Mouse (Mus musculus) neural tube, embryonic 11.5 days (tissue): ENCODE data around the gene Cdh26. TPM values are rescaled to one million over a fixed set of nuclear protein-coding genes. Genes with fewer than 3 reads are reported as not detected.

Experiments
- ATAC-seq: fragments of 200-750 bp; cut with Nextera tagmentation; 2 replicates; pipeline ENCODE4 v1.8.0; 2017; ENCODE audit warnings: moderate number of reproducible peaks, mild to moderate bottlenecking, moderate TSS enrichment, moderate library complexity; ENCODE audit not compliant: insufficient read depth, low FRiP score, low TSS enrichment
- DNase-seq: peaks from one replicate; pipeline ENCODE4 v3.0.0-alpha.2; 2015; ENCODE audit warnings: low spot score
- H3K27ac ChIP-seq: fragments of 300-500 bp; sonication (generic); 2 replicates; pipeline ENCODE4 v1.5.1; 2014; ENCODE audit warnings: low read depth, mild to moderate bottlenecking, low read length
- H3K27me3 ChIP-seq: fragments of 300-500 bp; sonication (generic); 2 replicates; pipeline ENCODE4 v1.6.1; 2014; ENCODE audit warnings: mild to moderate bottlenecking, low read length, mixed read lengths; ENCODE audit not compliant: control insufficient read depth, insufficient read depth
- H3K36me3 ChIP-seq: fragments of 300-500 bp; sonication (generic); 2 replicates; pipeline ENCODE4 v1.6.1; 2014; ENCODE audit warnings: mild to moderate bottlenecking, low read length, moderate library complexity, mixed read lengths; ENCODE audit not compliant: control insufficient read depth, insufficient read depth
- H3K4me1 ChIP-seq: fragments of 300-500 bp; sonication (generic); 2 replicates; pipeline ENCODE4 v1.6.1; 2014; ENCODE audit warnings: low read length, mixed read lengths; ENCODE audit not compliant: control insufficient read depth, insufficient read depth
- H3K4me2 ChIP-seq: fragments of 300-500 bp; sonication (generic); 2 replicates; pipeline ENCODE4 v1.6.1; 2014; ENCODE audit warnings: low read depth, mild to moderate bottlenecking, moderate library complexity
- H3K4me3 ChIP-seq: fragments of 300-500 bp; sonication (generic); 2 replicates; pipeline ENCODE4 v1.5.1; 2014; ENCODE audit warnings: low read depth, low read length
- H3K9ac ChIP-seq: fragments of 300-500 bp; sonication (generic); 2 replicates; pipeline ENCODE4 v1.6.1; 2014; ENCODE audit warnings: mild to moderate bottlenecking, low read length
- H3K9me3 ChIP-seq: fragments of 300-500 bp; sonication (generic); 2 replicates; pipeline ENCODE4 v1.6.1; 2016; ENCODE audit warnings: low read length; ENCODE audit not compliant: control insufficient read depth
- WGBS: fragments of 180-500 bp; shearing (Covaris S2); extraction: QIAGEN DNeasy Blood & Tissue Kit; methylation state at CpG from one replicate; pipeline ENCODE4 v1.1.7; 2014; 5-methylcytosine and 5-hydroxymethylcytosine counted together
- polyA plus RNA-seq: library from polyadenylated mRNA; unstranded; fragments of >200 nt; fragmentation: Nextera tagmentation; extraction: Ambion mirVana; gene quantifications from 2 replicates; pipeline ENCODE4 v1.2.1, GENCODE M21; 2014

The Cdh26 gene
- polyA plus RNA-seq, 1 experiment from 2014 or later, result 0.15 TPM

DNA sequence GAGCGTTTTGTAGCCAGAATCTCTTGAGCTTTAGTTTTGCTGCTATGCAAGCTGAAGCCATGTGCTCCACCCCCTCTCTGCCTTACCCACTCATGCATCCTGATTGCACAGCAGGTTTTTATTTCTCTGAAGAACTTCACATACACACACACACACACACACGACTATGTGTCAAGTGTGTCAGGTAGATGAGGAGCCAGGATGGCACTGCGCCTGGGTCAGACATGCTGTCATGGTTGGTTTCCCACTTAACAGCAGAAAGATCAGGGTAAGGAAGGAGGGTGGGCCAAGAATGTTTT, 15.2 kb upstream of the Cdh26 start:
- Histone ChIP-seq H3K27ac (no peak overlapping the region), H3K9ac (no peak overlapping the region; the same call in 1 of the 2 replicates), H3K4me2 (peak overlapping the region; percentile 60), H3K9me3 (no peaks in the 10 kb centered on the region), H3K36me3 (no peaks in the 10 kb centered on the region), H3K27me3 (peaks cover 12% of the 10 kb centered on the region), H3K4me1 (peaks cover 11% of the 10 kb centered on the region), H3K4me3 (peak overlapping the region; percentile 69)
- no peak for DNase-seq
- whole genome bisulfite sequencing, result 24% methylated on average over 3 of the region's 3 CpGs
- no peak for ATAC-seq

DNA sequence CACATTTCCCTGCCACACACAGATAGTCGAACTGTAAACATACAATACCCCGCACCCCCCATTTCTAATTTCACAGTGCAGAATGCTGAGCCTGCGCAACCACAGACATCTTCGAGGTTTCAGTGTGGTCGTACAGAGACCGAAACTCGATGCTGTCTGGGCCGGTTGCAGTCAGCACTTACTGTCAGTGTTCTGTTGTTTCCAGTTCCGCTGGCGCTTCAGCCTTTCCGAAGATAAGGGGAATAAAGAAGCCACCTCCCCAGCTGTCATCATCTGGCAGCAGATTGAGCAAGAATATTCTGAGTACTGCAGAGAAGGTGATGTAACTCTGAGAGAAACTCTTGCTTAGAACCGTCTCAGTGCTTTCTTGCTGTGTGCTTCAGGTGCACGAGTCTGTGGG, 13.9 kb upstream of the Cdh26 start:
- Histone ChIP-seq H3K36me3 (no peaks in the 10 kb centered on the region), H3K4me3 (no peak overlapping the region), H3K4me1 (peaks cover 11% of the 10 kb centered on the region), H3K27ac (no peak overlapping the region), H3K4me2 (no peak overlapping the region), H3K9me3 (no peaks in the 10 kb centered on the region), H3K27me3 (peaks cover 12% of the 10 kb centered on the region), H3K9ac (no peak overlapping the region)
- WGBS, result 80% methylated on average over 13 of the region's 13 CpGs
- ATAC-seq, result no peak
- DNase-seq, result no peak

DNA sequence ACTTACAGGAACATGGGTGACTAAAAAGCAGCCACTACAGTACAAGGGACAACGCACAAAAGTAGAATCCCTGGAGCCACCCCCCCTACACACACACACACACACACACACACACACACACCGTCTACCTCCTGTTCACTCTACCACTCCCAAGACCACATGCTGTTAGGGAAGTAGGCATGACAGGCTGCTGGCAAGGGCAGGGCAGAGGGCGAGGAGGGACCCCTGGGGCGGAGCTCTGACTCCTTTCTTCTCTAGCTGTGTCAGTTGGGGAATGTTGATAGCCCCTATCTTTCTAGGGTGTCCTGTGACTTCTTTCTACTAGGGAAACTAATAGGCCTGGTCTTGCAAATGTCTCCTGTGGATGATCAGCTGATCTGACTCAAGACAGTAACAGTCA, 13.4 kb upstream of the Cdh26 start:
- ATAC-seq (no peak), DNase-seq (no peak)
- H3K27me3 ChIP-seq, result peaks cover 12% of the 10 kb centered on the region
- H3K4me3 ChIP-seq, result no peak overlapping the region
- 60% methylated on average over 4 of the region's 4 CpGs for WGBS
- H3K27ac ChIP-seq, result no peak overlapping the region
- H3K4me2 ChIP-seq, result no peak overlapping the region
- H3K9me3 ChIP-seq, result no peaks in the 10 kb centered on the region
- H3K36me3 ChIP-seq, result no peaks in the 10 kb centered on the region
- H3K4me1 ChIP-seq, result peaks cover 11% of the 10 kb centered on the region
- H3K9ac ChIP-seq, result no peak overlapping the region

DNA sequence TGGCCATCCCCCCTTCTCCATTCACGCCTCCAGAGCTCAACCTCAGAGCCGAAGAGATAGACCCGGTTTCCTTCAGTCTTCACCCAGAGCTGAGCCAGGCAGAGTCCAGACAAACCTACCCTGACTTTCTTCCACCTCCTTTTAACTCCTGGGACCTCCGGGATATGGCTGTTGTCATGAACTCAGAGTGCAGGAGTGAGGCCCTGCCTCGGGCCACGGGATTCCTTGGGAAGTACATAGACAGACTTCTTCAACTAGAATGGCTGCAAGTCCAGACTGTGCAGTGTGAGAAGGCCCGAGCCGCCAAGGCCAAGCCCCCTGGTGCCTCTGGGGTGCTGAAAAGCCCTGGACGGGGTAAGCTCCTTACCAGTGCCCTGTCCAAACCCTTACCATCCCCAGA, 9.8 kb upstream of the Cdh26 start:
- Histone ChIP-seq H3K4me3 (no peak overlapping the region), H3K9me3 (no peaks in the 10 kb centered on the region), H3K4me2 (no peak overlapping the region), H3K4me1 (no peaks in the 10 kb centered on the region), H3K27me3 (no peaks in the 10 kb centered on the region), H3K36me3 (no peaks in the 10 kb centered on the region), H3K27ac (no peak overlapping the region), H3K9ac (no peak overlapping the region)
- ATAC-seq, result no peak
- no peak for DNase-seq
- WGBS, result 75% methylated on average over 9 of the region's 9 CpGs

DNA sequence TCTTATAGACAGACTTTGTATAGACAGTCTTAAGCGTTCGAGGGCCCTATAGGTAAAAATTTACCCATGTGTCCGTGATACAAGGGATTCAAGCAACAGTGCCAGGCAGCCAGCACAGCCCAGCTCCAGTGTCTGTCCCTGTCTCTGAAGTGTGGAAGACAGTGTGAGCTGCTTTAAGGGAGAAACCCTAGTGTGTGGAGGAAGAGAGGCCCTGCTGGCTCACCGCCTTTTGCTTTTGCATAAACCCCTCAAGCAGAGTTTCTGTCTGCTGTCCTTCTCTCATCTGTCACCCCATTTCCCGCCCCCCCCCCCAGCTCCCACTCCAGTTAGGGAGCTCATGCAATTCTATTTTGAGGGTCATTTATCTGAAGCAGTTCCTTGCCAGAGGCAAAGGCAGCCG, 8.7 kb upstream of the Cdh26 start:
- DNase-seq (peak; percentile 16), ATAC-seq (no peak; the same call in 1 of the 2 replicates)
- H3K4me2 ChIP-seq, result no peak overlapping the region
- no peaks in the 10 kb centered on the region for H3K4me1 ChIP-seq
- 45% methylated on average over 6 of the region's 6 CpGs for WGBS
- no peaks in the 10 kb centered on the region for H3K27me3 ChIP-seq
- H3K4me3 ChIP-seq, result no peak overlapping the region
- no peak overlapping the region for H3K27ac ChIP-seq
- H3K9ac ChIP-seq, result no peak overlapping the region; the same call in 1 of the 2 replicates
- H3K36me3 ChIP-seq, result no peaks in the 10 kb centered on the region
- no peaks in the 10 kb centered on the region for H3K9me3 ChIP-seq

DNA sequence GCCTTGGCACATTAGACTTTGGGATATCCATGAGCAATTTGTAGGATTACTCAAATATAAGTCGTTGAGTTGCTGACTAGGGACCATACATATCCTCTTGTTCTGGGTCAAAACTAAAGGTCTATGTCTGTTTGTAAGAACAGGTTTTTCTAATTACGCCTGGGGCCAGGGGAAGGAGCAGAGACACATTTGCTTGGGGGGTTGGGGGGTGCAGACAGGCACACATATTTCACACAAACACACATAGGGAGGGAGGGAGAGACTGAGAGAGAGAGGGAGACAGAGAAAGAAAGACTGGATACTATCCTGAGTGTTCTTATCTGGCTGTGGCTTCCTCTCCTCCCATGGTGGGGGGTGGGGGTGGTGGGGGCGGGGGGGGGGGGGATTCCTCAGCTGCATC, 8.1 kb upstream of the Cdh26 start:
- Histone ChIP-seq H3K4me2 (no peak overlapping the region), H3K27ac (no peak overlapping the region), H3K9ac (no peak overlapping the region), H3K4me3 (no peak overlapping the region), H3K27me3 (no peaks in the 10 kb centered on the region), H3K36me3 (no peaks in the 10 kb centered on the region), H3K9me3 (no peaks in the 10 kb centered on the region), H3K4me1 (no peaks in the 10 kb centered on the region)
- ATAC-seq (no peak), DNase-seq (no peak)
- 31% methylated on average over 3 of the region's 3 CpGs for WGBS

DNA sequence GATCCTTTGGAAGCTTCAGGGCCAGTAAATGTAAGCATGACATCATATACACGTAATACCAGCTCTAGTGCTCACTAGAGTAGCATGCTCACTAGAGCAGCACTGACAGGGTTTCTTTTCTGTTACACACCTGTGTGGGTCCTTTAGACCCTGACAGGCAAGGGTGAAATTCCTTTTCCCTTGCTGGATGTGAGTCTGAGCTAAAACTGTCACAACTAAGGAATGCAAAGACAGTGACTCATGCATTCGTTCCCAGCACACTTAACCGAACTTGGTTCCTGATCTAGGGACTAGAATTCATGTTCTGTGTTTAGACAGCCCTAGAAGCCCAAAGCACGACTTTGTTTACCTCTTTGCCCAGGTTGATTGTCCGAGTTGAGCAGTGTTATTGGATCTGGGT, 7.1 kb upstream of the Cdh26 start:
- ATAC-seq (no peak), DNase-seq (no peak)
- no peak overlapping the region for H3K27ac ChIP-seq
- H3K4me2 ChIP-seq, result no peak overlapping the region
- no peaks in the 10 kb centered on the region for H3K9me3 ChIP-seq
- no peak overlapping the region for H3K4me3 ChIP-seq
- WGBS, result 76% methylated on average over 5 of the region's 5 CpGs
- H3K27me3 ChIP-seq, result no peaks in the 10 kb centered on the region
- no peak overlapping the region for H3K9ac ChIP-seq
- H3K36me3 ChIP-seq, result no peaks in the 10 kb centered on the region
- no peaks in the 10 kb centered on the region for H3K4me1 ChIP-seq

DNA sequence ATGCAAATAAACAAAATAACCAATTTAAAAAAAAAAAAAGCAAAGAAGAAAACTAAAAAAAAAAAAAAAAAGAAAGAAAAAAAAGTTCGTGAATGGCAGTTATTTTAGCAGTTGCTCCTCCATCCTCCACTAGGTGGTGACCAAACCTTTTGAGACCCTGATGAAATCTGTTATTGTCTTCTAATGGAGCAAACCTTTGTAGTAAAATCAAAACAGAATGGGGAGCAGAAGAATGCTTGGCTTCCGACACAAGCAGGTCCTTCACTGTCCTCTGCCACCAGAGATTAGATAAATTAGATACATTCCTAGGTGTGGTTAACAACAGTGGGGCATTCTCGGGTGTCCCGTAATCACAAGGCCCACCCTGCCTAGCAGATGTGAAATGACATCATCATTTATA, 4.1 kb upstream of the Cdh26 start:
- no peak overlapping the region for H3K9ac ChIP-seq
- H3K36me3 ChIP-seq, result no peaks in the 10 kb centered on the region
- DNase-seq (no peak), ATAC-seq (peak; percentile 31; the same call in 1 of the 2 replicates)
- no peak overlapping the region for H3K4me3 ChIP-seq
- H3K27me3 ChIP-seq, result no peaks in the 10 kb centered on the region
- H3K9me3 ChIP-seq, result no peaks in the 10 kb centered on the region
- H3K4me1 ChIP-seq, result no peaks in the 10 kb centered on the region
- no peak overlapping the region for H3K4me2 ChIP-seq
- H3K27ac ChIP-seq, result no peak overlapping the region
- 61% methylated on average over 4 of the region's 4 CpGs for WGBS

DNA sequence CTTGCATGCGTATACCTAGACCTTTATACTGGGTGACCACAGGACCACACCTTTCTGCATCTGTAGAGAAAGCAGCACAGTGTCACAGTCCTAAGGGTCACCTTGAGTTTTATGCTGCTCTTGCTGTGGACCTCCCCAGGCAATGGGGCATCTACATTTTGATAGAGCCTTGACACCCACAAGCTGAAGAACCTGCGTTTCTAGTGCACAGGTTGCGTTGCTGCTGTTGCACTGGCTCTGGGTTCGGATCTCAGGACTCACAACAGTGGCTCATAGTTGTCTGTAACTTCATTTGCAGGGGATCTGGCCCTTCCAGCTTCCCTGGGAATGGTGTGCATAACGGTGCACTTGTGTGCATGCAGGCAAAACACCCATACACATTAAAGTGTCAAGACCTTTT, 3.1 kb upstream of the Cdh26 start:
- no peak overlapping the region for H3K27ac ChIP-seq
- no peaks in the 10 kb centered on the region for H3K27me3 ChIP-seq
- H3K4me2 ChIP-seq, result no peak overlapping the region
- no peak overlapping the region for H3K9ac ChIP-seq
- ATAC-seq, result no peak
- no peak for DNase-seq
- no peaks in the 10 kb centered on the region for H3K9me3 ChIP-seq
- H3K4me3 ChIP-seq, result no peak overlapping the region
- WGBS, result 85% methylated on average over 5 of the region's 5 CpGs
- H3K4me1 ChIP-seq, result no peaks in the 10 kb centered on the region
- no peaks in the 10 kb centered on the region for H3K36me3 ChIP-seq
